Mouse (Mus musculus) neural tube, embryonic 10.5 days (tissue): ENCODE data around the gene Luc7l3.

ENCODE experiments used
- DNase-seq: peaks from one replicate; pipeline ENCODE4 v3.0.0-alpha.2; 2017; ENCODE audit warnings: low spot score; ENCODE audit errors: extremely low spot score

Gene Luc7l3

DNA sequence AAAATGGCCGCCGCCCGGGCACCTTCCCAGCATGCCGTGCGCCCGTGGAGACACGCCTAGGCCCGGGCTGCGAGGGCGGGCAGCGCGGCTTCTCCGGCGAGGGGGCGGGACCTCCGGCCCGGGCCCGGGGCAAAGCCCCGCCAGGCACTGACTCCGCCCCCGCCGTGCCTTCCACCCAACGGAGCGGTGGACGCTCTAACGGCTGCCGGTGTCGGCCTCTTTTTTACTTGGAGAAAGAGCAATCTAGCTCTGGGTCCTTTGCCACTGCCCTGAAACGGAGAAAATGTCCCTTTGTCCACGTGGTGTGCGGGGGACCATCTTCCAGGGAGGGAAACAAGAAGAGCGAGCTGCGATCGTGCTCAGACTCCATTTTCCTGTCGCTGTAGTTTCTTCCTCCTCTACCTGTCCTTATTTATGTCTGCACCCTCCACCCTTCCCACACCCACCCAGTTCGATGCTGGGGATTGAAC is at the start of gene Luc7l3:
Gene Luc7l3 (minus strand): TSS at position 58 of the 470 bp plus-strand sequence.
- peak; percentile 93 for DNase-seq

DNA sequence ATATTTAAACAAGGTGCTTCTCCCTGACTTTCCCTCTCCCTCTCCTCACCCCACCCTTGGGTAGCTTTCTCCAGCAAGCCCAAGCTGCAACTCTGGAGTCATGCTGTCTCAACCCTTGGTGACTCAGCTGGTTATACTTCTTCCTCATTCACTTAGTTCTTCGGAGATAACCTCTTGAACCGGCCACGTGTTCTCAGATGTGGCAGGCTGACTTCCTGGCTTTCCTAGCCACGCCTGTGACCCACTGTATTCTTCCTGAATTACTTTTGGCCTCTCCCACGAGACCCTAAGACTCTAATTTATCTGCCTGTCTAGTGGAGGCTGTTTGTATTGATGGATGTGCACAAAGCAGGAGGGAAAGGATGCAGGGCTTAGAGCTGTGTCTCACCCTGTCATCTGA is 49.0 kb upstream of the Luc7l3 start:
- DNase-seq, result no peak

DNA sequence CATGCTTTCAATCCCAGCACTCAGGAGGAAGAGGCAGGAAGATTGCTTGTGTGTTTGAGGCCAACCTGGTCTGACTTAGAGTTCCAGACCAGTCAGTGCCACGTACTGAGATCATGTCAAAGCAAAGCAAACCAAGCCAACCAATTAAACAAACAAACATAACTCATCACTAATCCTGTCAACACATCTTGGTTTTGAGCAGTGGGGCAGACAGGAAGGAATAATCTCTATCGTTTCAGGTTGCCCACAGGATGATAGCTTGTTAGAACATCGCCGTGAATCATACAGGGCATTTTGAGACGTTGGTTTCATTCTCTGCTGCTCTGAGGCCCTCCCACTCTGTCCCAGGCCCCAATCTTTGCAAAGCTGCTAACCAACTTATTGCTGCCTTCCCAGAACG is 48.2 kb upstream of the Luc7l3 start:
- DNase-seq, result no peak

DNA sequence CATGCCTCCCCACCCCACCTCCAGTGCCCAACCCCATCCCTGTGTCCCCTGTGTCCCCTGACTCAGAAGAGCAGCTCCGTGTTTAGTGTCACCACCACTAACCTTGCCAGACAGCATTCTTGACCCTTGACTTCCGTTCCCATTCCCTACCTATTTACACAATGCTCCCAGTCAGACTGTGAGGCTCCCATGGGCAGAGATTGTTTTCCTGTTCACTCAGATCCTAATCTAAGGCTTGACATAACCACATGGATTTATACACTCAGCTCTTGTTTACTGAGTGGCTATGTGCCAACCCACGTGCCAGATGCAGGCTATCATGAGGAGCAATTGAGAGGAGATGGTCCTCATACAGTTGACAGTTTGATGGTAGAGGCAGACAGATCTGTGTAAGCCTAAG is 43.6 kb upstream of the Luc7l3 start:
- DNase-seq, result no peak

DNA sequence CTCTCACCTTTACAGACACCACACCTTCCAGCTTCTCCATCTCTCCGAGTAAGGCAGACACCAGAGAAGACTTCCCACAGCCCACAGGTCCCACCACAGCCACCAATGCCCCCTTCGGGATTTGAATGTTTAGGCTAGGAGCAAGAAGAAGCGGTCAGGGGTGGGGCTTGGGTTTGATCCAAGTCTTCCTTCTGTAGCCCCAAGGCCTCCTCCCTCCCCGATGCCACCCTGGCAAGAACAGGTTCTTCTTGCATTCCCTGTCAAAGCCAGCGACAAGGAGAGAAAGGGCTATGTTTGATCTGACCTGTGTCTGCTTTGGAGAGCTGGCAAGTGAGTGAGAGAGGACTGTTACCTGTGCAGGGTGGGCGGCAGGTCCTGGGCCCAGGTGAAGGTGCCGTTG is 41.9 kb upstream of the Luc7l3 start:
- DNase-seq, result no peak

DNA sequence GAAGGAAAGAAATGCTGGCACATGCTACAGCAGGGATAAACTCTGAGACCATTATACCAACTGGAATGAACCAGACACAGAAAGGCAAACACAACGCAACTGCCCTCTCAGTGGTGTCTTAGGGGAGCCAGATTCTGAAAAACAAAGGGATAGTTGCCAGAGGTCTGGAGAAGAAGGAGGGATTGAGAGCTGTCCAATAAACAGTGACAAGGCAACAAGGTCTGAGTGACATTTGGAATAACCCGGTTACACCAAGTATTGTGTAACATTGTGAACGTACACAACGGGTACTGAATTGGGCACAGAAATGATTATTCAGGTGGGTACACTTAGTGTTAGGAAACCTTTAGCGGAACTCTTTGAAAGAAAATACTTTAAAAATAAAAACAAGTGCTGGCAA is 40.3 kb upstream of the Luc7l3 start:
- no peak for DNase-seq

DNA sequence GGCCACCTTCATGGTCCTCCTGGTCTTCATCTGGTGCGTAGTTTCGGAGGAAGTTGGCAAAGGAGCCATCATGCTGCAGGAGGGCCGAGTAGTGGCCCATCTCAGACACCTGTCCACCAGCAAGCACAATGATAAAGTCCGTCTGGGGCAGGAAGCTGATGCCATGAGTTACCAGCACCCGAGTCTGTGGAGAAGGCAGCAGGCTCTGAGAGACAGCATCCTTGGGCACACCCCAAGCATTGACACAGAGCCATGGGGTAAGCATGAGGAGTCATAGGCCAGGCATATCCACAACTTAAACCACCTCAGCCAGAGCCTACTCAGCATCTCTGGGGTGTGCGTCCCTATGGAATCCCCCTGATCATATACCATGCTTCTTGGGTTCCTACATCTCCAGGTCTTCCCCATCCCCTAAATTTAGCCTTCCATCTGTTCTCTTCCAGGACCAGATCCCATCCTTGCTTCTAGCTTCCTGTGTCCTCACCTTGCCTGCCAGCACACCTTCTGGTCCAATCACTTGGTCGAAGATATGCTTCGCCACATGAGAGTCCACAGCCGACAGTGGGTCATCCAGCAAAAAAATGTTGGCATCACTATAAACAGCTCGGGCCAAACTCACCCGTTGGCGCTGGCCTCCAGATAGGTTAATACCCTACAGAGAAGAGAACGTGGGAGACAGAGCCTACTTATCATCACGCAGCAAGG is 39.5 kb upstream of the Luc7l3 start:
- DNase-seq, result no peak

DNA sequence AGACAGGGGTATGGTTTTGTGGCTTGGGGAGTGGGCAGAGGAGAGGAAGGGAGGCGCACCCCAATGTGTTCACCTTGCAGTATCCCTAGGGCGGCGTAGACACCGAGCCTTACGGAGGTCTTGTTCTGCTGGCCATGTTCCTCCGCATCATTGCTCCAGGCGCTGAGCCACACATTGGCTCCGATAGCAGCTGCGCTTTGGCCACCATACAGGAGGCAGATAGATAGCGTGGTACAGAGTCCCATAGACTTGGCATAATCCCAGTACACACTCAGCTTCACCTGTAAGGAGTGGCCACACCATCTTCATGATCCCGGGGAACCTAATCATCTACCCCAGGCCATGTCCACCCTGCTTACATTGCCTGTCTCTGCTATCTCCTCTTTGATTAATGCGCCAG is 37.4 kb upstream of the Luc7l3 start:
- no peak for DNase-seq

DNA sequence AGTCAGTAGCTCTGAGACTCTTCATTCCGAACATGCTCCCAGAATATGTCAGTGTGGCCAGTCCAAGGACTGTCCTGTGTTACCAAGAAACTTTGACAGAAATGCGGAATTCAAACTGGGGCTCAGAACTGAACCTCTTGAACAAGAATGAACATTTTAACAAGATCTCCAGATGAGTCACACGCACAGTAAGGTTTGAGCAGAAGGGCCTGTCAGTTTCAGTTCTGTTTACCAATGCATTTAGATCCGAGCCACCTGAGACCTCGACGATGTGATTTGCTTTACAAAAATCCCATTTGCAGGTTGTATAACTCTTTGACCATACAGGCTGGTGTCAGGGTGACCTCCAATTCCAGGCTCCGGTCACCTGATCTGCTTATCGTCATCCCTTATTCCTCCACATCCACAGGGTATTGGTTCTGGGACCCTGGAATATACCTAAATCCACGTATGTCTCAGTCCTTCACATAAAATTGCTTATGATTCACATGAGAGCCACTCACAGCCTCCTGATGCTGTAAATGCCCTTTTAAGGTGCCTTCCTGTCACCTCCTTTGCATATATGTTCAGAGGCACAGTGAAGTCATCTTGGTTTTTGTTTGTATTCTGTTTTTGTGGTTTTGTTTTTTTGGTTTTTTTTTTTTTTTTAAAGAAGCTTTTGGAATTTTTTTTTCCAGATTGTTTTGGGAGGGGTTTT is 33.9 kb upstream of the Luc7l3 start:
- DNase-seq, result no peak

DNA sequence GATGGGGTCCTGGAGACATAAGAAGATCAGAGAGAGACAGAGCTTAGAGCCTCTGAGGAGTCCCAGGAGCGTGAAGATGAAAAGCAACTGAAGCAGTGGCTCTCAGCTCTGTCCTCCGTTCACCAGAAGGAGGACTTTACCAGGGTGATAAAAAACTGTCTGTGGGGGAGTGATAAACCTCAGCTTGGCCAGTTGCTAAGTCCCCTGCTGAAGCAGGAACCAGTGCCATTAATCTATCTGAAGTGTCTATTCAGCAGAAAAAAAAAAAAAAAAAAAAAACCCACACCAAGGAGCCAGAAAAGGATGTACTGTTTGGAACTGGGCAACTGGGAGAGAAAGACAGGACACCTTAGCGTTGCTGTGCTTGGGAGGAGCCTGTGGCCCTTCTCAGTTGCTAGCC is 29.3 kb upstream of the Luc7l3 start:
- DNase-seq, result no peak

DNA sequence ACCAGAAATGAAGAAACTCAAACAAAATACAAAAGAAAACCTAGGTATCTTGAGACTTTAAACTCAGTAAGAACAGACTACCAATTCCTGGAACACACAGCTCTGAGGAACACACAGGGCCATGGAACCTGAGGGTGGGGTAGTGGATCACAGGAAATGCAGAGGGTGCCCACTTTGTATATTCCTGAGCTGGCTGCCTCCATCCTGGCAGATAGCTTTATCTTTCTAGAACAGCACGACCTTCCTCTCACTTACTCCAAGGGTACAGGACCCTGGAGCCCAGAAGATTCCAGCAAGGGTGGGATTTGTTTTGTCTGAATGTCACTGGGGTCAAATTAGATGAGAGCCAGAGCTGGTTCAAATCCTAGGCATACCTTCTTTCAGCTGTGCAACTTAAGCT is 28.5 kb upstream of the Luc7l3 start:
- no peak for DNase-seq

DNA sequence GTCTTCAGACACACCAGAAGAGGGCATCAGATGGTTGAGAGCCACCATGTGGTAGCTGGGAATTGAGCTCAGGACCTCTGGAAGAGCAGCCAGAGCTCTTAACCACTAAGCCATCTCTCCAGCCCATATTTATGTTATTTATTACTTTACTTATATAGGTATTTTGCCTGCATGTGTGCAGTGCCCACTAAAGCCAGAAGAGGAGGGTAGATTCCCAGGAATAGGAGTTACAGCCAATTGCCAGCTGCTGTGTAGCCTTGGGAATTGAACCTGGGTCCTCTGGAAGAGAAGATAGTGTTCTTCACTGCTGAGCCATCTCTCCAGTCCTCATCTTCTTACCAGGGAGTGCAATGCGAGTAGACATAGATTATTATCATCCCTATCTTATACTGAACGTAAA is 28.1 kb upstream of the Luc7l3 start:
- DNase-seq, result no peak

DNA sequence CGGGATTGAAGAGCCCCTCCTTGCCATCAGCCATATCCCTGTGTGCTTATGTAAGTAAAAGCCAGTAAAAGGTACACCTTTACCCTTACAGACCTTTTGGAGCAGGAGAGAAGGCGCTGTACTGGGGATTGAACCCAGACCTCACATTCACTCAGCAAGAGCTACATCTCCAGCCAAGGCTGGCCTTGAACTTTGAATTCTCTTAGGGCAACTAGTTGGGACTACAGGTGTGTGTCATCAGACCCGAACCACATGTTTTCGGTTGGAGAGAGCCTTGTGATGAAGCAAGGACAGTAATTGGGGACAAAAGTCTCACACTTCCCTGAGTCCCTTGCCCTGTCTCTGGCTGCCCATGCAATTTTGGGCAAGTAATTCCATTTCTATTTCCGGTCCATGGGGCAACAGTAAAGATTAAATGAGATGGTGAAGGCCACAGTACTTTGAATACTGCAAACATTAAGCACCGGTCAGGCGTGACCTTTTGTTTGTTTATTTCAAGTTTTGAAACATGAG is 25.3 kb upstream of the Luc7l3 start:
- DNase-seq, result no peak

DNA sequence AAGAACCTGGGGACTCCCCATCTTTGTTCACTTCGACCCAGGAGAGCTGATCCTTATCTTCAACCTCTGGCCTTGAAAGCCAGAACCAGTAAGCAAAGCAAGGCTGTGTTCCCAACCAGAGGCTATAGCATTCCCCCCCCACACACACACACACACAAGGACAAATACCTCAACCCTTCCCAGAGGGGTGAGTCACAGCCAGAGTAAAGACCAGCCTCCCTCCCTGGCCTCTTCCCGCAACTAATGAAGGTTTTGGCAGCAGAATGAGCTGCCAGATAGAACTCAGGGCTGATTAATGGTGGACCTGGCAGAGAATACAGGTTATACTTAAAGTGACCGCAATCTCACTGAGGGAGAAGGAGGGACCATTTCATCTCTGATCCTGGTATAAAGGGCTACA is 24.8 kb upstream of the Luc7l3 start:
- DNase-seq, result no peak

DNA sequence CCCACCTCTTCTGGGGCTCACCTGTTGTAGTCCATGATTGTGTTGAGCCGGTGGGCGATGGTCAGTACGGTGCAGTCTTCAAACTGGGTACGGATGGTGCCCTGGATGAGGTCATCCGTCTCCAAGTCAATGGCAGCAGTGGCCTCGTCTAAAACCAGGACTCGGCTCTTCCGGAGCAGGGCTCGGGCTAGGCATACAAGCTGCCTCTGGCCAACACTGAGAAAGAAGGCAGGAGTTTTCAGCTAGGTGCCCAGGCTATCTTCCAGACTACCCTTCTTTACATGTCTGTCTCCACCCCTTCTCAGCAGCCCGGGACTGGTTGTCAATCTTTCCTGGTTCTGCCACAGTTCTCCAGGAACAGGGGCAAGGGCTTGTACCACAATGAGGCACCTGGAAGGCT is 24.1 kb upstream of the Luc7l3 start:
- DNase-seq, result no peak

DNA sequence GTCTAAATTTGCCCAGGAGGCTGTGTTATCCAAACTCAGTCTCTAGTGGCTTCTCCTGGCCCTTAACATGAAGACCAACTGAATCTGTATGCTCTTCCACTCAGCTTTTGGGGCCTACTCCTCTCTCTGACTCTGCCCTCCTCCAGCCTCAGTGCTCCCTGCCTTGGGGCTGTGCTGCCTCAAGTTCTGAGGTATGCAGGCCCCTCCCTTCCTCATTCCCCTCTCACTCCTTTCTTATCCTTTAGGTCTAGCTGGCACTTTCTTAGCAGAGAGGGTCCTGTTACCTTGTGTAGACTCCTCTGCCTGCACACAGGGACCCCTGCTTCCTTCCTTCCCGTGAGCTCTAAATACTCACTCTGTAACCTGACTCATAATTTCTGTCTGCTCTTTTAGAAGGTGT is 22.7 kb upstream of the Luc7l3 start:
- DNase-seq, result no peak

DNA sequence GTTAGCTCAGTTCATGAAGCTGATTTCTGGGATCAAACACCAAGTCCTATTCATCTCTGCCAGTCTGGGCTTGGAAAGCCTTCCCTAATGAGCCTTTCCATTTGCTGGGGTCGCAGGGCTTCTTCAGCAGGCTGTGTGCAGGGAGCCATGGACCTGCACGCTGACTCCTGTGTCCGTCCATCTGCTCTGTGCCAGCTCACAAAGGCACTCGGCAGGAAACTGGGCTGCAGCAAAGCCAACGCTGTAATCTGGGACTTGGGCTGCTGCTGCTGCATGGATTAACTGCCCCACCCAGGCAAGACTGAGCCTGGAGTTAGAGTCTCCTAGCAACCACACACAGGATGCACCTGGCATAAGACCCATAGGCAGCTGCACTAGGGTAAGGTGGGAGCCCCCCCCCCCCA is 22.2 kb upstream of the Luc7l3 start:
- no peak for DNase-seq

DNA sequence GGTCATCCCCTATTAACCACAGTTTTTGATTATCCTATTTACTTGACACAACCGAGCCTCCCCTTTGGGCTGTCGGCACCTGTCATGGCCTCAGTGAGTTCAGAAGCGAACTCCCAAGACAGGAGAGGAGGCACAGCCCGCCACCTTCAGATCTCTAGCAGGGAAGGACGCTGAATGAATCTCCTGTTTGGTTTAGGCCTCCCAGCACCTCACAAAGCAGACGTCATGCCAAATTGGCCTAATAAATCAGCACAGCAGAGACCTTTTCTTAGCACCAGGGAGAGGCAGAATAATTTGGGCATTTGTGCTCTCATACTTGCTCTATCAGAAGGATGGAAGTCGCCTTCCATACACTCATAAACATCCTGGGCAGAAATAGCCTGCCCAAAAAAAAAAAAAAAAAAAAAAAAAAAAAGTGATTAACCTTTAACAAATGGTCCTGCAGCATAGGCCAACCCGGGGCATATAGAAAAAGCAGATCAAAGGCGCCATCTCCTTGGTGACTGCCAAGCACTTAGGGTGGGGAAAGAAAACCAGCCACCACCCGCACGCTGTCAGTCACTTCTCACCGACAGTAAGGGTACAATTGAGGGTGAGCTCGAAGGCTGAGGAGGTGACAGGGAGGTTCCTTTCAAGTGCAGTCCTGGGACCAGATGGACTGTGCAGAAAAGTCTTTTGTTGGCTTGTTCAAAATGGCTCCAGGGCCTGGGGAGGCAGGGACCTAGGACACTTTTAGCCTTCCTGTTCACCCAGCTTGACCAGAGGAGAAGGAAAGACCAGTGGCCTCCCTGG is 20.5 kb upstream of the Luc7l3 start:
- no peak for DNase-seq

DNA sequence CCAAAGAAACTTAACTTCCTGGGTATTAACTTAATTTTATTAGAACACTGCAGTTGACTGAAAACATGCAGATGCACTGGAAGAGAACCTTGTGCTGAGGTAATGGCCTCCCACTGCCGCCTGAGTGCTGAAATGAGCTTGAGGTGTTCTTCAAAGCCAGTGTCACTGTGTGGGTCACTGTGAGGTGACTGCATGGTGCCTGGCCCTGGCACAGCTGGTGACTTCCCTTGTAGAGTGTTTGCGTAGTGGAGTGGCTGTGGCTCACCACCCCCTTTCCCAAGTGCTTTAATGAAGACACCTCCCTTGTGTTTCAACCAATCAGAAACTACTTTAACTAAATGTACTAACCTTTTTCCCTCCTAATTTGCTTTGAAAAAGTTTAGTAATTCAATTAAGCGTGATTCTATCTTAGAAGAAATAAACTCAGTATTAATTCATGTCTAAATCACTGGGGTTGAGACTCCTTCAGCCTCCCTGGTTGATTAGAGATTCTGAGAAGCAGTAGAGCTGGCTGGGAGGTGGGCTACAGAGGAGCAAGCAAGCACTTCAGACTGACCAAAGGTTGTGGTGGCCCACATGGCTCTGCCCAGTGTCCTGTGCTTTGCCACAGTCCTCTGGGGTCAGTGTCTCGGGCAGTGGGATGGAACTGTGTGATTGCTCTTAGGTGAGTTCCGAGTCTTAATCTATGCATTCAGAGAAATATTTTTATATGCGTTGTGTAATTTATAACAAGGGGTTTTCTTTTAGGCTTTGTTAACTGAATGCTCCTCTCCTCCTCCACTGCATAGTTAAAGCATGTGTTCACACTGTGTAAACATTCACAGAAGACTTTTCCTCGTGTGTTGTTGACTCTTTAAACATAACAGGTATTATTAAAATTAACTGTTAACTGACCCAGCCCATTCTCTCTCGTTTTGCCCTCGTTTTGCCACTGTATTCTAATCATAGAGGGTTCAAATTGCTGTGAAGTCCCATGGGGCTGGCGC is 19.5 kb upstream of the Luc7l3 start:
- no peak for DNase-seq

DNA sequence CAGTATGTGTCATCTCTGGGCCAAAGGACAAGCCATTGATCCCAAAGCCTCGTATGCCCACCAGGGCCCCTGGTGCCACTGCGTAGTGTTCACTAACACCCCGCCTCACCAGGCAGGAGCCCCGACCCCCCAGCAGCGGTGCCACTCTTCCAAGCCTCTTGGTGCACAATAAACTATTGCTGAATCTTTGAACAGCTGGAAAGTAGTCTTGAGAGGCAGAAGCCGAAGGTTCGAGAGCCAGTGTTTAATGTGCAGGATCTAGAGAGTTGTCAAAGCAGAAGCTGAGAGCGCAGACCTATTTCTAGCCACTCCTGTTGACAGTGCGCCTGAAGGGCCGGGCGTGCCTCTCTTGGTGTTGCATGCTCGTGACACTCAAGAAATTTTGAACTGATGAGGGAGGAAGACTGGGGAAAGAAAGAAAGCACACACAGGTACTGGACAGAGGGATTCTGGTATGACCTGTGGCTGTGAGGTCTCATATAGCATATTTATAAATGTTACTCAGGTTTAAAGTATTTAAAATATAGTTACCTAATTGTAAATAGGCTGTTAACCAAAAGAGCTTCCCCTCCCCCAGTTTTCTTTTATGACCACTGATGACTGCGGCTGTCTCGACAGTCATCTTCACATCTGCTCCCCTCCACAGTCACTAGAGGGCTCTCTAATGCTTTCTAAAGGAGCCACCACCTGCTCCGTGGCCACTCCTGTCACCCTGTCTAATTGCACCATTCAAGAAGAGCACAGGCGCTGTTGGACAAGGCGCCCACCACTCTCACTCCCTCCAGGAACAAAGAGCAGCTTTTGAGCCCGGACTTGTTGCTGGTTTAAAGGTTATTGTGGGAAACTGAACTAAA is 18.2 kb upstream of the Luc7l3 start:
- DNase-seq, result peak; percentile 49
